In genomic region chr4:147101666-147102626, GRCm38 (mm10) we compare ENCODE assay signal across 8 mouse cellular contexts. TPM values are rescaled to one million over a fixed set of nuclear protein-coding genes. Genes with fewer than 3 reads are reported as not detected.
A peak's percentile ranks its signal among the peaks of the same experiment; 100 is the strongest.
DNase-seq lines count a peak whose midpoint lies in the region; ATAC-seq and TF ChIP-seq lines count a peak whose summit lies in the region.
"Not testable (repeated sequence)": the region's sequence is repeated elsewhere in the genome, so short reads cannot be mapped to it uniquely, and the experiment has no call there.

No protein-coding gene starts in this region.

- ATAC-seq in forebrain, embryonic 14.5 days, result peak; percentile 88
- ATAC-seq in heart, postnatal 0 days (ENCODE audit: insufficient read depth, low read depth), result peak; percentile 44; the same call in 1 of the 2 replicates
- peak; percentile 92 for ATAC-seq in kidney, embryonic 15.5 days (replicated peaks; ENCODE audit: low FRiP score)
- ATAC-seq in limb, embryonic 14.5 days (ENCODE audit: low FRiP score, low read depth), result not testable (repeated sequence)
- peak; percentile 63 for ATAC-seq in megakaryocyte progenitor cell, adult 5-6 weeks (replicated peaks; ENCODE audit: poor library complexity)

- not testable (repeated sequence) for H3K27me3 ChIP-seq in forebrain, embryonic 14.5 days (replicated peaks; ENCODE audit: control insufficient read depth, insufficient read depth, low read length); heart, postnatal 0 days (ENCODE audit: control insufficient read depth, insufficient read depth, low read length); kidney, embryonic 15.5 days; limb, embryonic 14.5 days (ENCODE audit: control insufficient read depth, insufficient read depth, low read length)

- not testable (repeated sequence) for H3K9me3 ChIP-seq in forebrain, embryonic 14.5 days (replicated peaks; ENCODE audit: control insufficient read depth, low read length); heart, postnatal 0 days (replicated peaks; ENCODE audit: control insufficient read depth, low read length); kidney, embryonic 15.5 days (replicated peaks); limb, embryonic 14.5 days (ENCODE audit: control insufficient read depth, low read length)

- peak overlapping the region; percentile 46; the same call in 1 of the 2 replicates for H3K9ac ChIP-seq in forebrain, embryonic 14.5 days (ENCODE audit: low read length)
- not testable (repeated sequence) for H3K9ac ChIP-seq in heart, postnatal 0 days (replicated peaks; ENCODE audit: low read depth, low read length)
- H3K9ac ChIP-seq in kidney, embryonic 15.5 days, result peak overlapping the region; percentile 38
- H3K9ac ChIP-seq in limb, embryonic 14.5 days (ENCODE audit: low read depth, low read length, severe bottlenecking), result peak overlapping the region; percentile 34; the same call in 1 of the 2 replicates

- H3K36me3 ChIP-seq in forebrain, embryonic 14.5 days (ENCODE audit: control insufficient read depth, insufficient read depth, low read length); heart, postnatal 0 days (replicated peaks; ENCODE audit: control insufficient read depth, insufficient read depth, low read length); kidney, embryonic 15.5 days; limb, embryonic 14.5 days (ENCODE audit: control insufficient read depth, insufficient read depth, low read length): not testable (repeated sequence)

- H3K4me2 ChIP-seq in forebrain, embryonic 14.5 days (ENCODE audit: low read length), result peak overlapping the region; percentile 53
- peak overlapping the region; percentile 70 for H3K4me2 ChIP-seq in heart, postnatal 0 days (ENCODE audit: low read depth, low read length)
- peak overlapping the region; percentile 84 for H3K4me2 ChIP-seq in kidney, embryonic 15.5 days
- H3K4me2 ChIP-seq in limb, embryonic 14.5 days (replicated peaks; ENCODE audit: low read depth, low read length, severe bottlenecking), result peak overlapping the region; percentile 64

- not testable (repeated sequence) for TF ChIP-seq CTCF in heart, postnatal 0 days (IDR thresholded peaks at IDR 0.05; ENCODE audit: low read depth); olfactory bulb, adult 2 months (IDR thresholded peaks at IDR 0.05; ENCODE audit: insufficient read depth, low read depth, low read length)

- not testable (repeated sequence) for H3K4me1 ChIP-seq in forebrain, embryonic 14.5 days (ENCODE audit: control insufficient read depth, insufficient read depth, low read length); heart, postnatal 0 days (ENCODE audit: control insufficient read depth, insufficient read depth); kidney, embryonic 15.5 days; limb, embryonic 14.5 days (ENCODE audit: control insufficient read depth, insufficient read depth, low read length); olfactory bulb, adult 2 months (ENCODE audit: control insufficient read depth, insufficient read depth, low read length)

- not testable (repeated sequence) for TF ChIP-seq POLR2A in limb, embryonic 14.5 days (IDR thresholded peaks at IDR 0.05; ENCODE audit: borderline replicate concordance, extremely low read depth, insufficient read depth, insufficient read length); olfactory bulb, adult 2 months (IDR thresholded peaks at IDR 0.05; ENCODE audit: insufficient read depth, low read depth, low read length)

- H3K27ac ChIP-seq in forebrain, embryonic 14.5 days (ENCODE audit: low read depth, low read length); heart, postnatal 0 days (ENCODE audit: low read depth); kidney, embryonic 15.5 days; limb, embryonic 14.5 days (replicated peaks; ENCODE audit: low read depth, low read length); olfactory bulb, adult 2 months (ENCODE audit: insufficient read depth, low read depth, low read length): not testable (repeated sequence)

- H3K4me3 ChIP-seq in forebrain, embryonic 14.5 days (ENCODE audit: low read depth, low read length), result peak overlapping the region; percentile 35
- peak overlapping the region; percentile 49 for H3K4me3 ChIP-seq in heart, postnatal 0 days (ENCODE audit: low read depth, low read length)
- H3K4me3 ChIP-seq in kidney, embryonic 15.5 days (replicated peaks), result peak overlapping the region; percentile 48
- H3K4me3 ChIP-seq in limb, embryonic 14.5 days (replicated peaks; ENCODE audit: low read length), result peak overlapping the region; percentile 42
- H3K4me3 ChIP-seq in olfactory bulb, adult 2 months (ENCODE audit: insufficient read depth, low read depth, low read length), result peak overlapping the region; percentile 43

- not testable (repeated sequence) for TF ChIP-seq EP300 in heart, postnatal 0 days (IDR thresholded peaks at IDR 0.05; ENCODE audit: low read depth)

- peak; percentile 16 to 23 for DNase-seq in cerebellum, postnatal 10 days
- DNase-seq in forebrain, embryonic 14.5 days (ENCODE audit: low spot score), result peak; percentile 29
- not testable (repeated sequence) for DNase-seq in heart, postnatal 0 days (ENCODE audit: low spot score); limb, embryonic 14.5 days (ENCODE audit: low spot score)
- DNase-seq in testis, postnatal 14 days (ENCODE audit: low spot score), result peak; percentile 82

- WGBS in forebrain, embryonic 14.5 days, result under 1% methylated on average over 88 of the region's 109 CpGs
- 3% methylated on average over 49 of the region's 109 CpGs for WGBS in heart, postnatal 0 days
- under 1% methylated on average over 86 of the region's 109 CpGs for WGBS in kidney, embryonic 15.5 days
- 6% methylated on average over 49 of the region's 109 CpGs for WGBS in limb, embryonic 14.5 days
- 1% methylated on average over 104 of the region's 109 CpGs for WGBS in olfactory bulb, adult 2 months

RNA-seq across cellular contexts. Expression of gene Zfp991, which starts 29.9 kb away (rescaled TPM):
- 5.0 and 6.0 TPM in 2 replicates for polyA plus RNA-seq in forebrain, embryonic 14.5 days (2014; fragmentation: Nextera tagmentation; extraction: Ambion mirVana)
- total RNA-seq in heart, postnatal 0 days (2014; rRNA removed; ENCODE audit: low replicate concordance), result 1.8 and 2.5 TPM in 2 replicates
- polyA plus RNA-seq in heart, postnatal 0 days (2015; fragmentation: Nextera tagmentation; extraction: Ambion mirVana), result 4.9 and 5.7 TPM in 2 replicates
- polyA plus RNA-seq in kidney, embryonic 15.5 days (2015; fragmentation: Nextera tagmentation; extraction: Ambion mirVana), result 6.9 and 7.8 TPM in 2 replicates
- 2.1 and 4.7 TPM in 2 replicates for polyA plus RNA-seq in limb, embryonic 14.5 days (2012; rRNA removed)
- 9.4 TPM in 2 replicates for polyA plus RNA-seq in limb, embryonic 14.5 days (2014; fragmentation: Nextera tagmentation; extraction: Ambion mirVana)
- 54.7 and 64.7 TPM in 2 replicates for total RNA-seq in megakaryocyte progenitor cell, adult 5-6 weeks (2015)
- total RNA-seq in megakaryocyte progenitor cell, adult 5-6 weeks (2017), result 28.4 and 37.4 TPM in 2 replicates
- polyA plus RNA-seq in olfactory bulb, adult 2 months (2012; ENCODE audit: insufficient read depth, insufficient read length, low replicate concordance, missing spikeins), result not detected in 2 replicates
